Mouse (Mus musculus) thymus, adult 2 months (tissue): ENCODE measurements around the gene Pcsk5. TPM values are rescaled to one million over a fixed set of nuclear protein-coding genes. Genes with fewer than 3 reads are reported as not detected.

Source experiments
- DNase-seq: peaks from one replicate; pipeline ENCODE4 v3.0.0; 2021
- H3K27ac ChIP-seq: fragments of 200-500 bp; 2 replicates; pipeline ENCODE4 v1.5.1; 2012; ENCODE audit warnings: low read length, control low read depth; ENCODE audit not compliant: control insufficient read depth, insufficient read depth
- H3K27me3 ChIP-seq: fragments of 200-500 bp; 2 replicates; pipeline ENCODE4 v1.6.1; 2012; ENCODE audit warnings: mild to moderate bottlenecking, low read length, moderate library complexity, mixed read lengths; ENCODE audit not compliant: control insufficient read depth, insufficient read depth
- H3K36me3 ChIP-seq: fragments of 200-500 bp; 2 replicates; pipeline ENCODE4 v1.6.1; 2012; ENCODE audit warnings: mild to moderate bottlenecking, low read length, moderate library complexity; ENCODE audit not compliant: control insufficient read depth, insufficient read depth
- H3K4me1 ChIP-seq: fragments of 200-500 bp; replicated peaks from 2 replicates; pipeline ENCODE4 v1.6.1; 2012; ENCODE audit warnings: low read length; ENCODE audit not compliant: control insufficient read depth, insufficient read depth
- H3K4me3 ChIP-seq: fragments of 200-500 bp; 2 replicates; pipeline ENCODE4 v1.5.1; 2012; ENCODE audit warnings: mild to moderate bottlenecking, low read length, control low read depth, moderate library complexity; ENCODE audit not compliant: control insufficient read depth, insufficient read depth
- CTCF ChIP-seq: fragments of 200-500 bp; IDR thresholded peaks from 2 replicates; pipeline ENCODE4 v1.5.1; 2012; ENCODE audit warnings: mild to moderate bottlenecking, control low read depth, low read length, moderate library complexity, borderline replicate concordance; ENCODE audit not compliant: control insufficient read depth, poor library complexity, insufficient read depth; ENCODE audit errors: extremely low read depth
- POLR2A ChIP-seq: fragments of 200-500 bp; IDR thresholded peaks from 2 replicates; pipeline ENCODE4 v1.6.1; 2012; ENCODE audit warnings: mild to moderate bottlenecking, low read length, control low read depth, moderate library complexity; ENCODE audit not compliant: control insufficient read depth, poor library complexity, insufficient read depth; ENCODE audit errors: extremely low read depth
- WGBS: fragments of 180-500 bp; shearing (Covaris S2); methylation state at CpG from one replicate; pipeline ENCODE4 v1.1.7; 2018; 5-methylcytosine and 5-hydroxymethylcytosine counted together
- polyA plus RNA-seq: library from polyadenylated mRNA; depleted of rRNA; stranded (reverse); fragments of >200 nt; gene quantifications from 2 replicates; pipeline ENCODE4 v1.2.3, GENCODE M21; 2012

The Pcsk5 gene
- polyA plus RNA-seq, 1 experiment = 0.58 TPM

DNA sequence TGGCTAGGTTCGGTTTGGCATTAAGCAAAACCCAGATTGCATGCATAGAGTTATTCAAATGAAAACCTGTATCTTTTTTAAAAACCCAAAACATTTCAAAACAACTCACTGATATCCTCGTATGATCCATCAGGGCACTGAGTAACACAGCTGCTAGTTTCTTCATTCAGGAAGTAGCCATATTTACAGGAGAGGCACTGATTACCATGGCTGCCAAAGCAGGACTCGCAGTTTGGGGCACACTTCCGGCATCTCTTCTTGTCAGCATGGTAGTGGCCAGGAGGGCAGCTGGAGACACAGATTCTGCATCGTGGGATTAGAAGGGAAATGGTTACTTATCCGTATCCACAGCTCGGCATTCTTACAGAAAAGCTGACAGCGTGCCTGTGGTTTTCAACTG, 265.1 kb downstream of the Pcsk5 start:
- Histone ChIP-seq H3K27me3 (no peaks in the 10 kb centered on the region), H3K36me3 (no peaks in the 10 kb centered on the region), H3K4me1 (no peaks in the 10 kb centered on the region), H3K4me3 (no peak overlapping the region), H3K27ac (no peak overlapping the region)
- no peak for TF ChIP-seq CTCF
- no peak for TF ChIP-seq POLR2A
- WGBS = 97% methylated on average over 8 of the region's 8 CpGs
- DNase-seq = no peak

DNA sequence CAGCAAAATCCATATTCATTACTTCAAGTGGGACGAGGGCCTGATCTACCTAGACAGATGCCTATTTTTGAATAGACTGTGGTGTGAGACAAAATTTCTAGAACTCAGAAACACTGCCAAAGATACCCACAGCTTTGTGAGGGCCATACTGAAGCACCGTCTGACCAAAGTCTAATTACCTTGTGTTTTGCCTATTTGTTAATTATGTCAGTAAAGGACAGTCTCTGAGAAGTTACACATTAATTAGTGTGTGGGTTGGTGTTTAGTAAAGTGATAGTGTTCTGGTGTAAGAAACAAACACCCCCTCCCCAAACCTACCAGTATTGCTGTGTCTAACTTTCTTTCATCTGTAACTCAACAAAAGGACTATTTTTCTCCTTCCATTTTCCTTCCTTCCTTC, 266.5 kb downstream of the Pcsk5 start:
- TF ChIP-seq POLR2A (no peak), CTCF (no peak)
- Histone ChIP-seq H3K27me3 (no peaks in the 10 kb centered on the region), H3K4me3 (no peak overlapping the region), H3K4me1 (no peaks in the 10 kb centered on the region), H3K36me3 (no peaks in the 10 kb centered on the region), H3K27ac (no peak overlapping the region)
- DNase-seq = no peak
- 96% methylated on average over 2 of the region's 2 CpGs for WGBS

DNA sequence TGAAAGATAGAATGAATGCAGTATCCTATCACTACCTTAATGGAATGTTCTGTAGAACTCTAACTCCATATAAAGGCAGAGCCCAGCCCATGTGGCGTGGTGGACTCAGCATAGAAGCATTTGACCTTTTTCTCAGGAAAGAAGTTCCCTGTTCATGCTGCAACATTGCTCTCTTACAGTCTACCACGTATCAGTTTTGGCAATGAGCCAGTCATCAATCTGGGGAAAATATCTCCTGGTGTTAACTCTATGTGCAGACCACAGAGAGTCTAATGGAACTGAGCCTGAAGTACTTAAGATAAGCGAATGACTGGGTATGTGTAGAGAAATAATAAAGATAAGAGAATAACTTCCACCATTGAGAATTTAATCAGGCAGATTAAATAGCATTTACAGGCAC, 270.2 kb downstream of the Pcsk5 start:
- Histone ChIP-seq H3K27me3 (no peaks in the 10 kb centered on the region), H3K4me1 (no peaks in the 10 kb centered on the region), H3K27ac (no peak overlapping the region), H3K4me3 (no peak overlapping the region), H3K36me3 (no peaks in the 10 kb centered on the region)
- TF ChIP-seq CTCF = no peak
- no peak for TF ChIP-seq POLR2A
- DNase-seq = no peak
- WGBS = 80% methylated on average over 3 of the region's 3 CpGs

DNA sequence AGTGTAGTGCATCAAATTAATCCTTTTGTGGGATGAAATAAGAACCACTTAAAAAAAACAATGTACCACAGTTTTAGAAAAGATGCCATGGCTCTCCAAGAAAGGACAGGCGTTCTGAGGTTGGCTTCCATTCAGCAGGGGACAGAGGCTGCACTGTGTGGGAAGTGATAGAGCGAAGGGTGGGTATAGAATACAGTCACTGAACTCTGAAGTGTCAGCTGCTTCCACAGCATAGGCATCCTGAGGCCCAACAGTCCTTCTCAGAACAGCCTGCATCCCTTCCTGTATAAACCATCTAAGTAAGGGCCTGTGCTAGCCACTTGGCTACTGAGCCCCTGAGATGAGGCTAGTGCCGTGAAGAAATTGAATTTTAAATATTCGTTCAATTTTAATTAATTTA, 271.3 kb downstream of the Pcsk5 start:
- H3K4me3 ChIP-seq = no peak overlapping the region
- H3K36me3 ChIP-seq = no peaks in the 10 kb centered on the region
- no peaks in the 10 kb centered on the region for H3K4me1 ChIP-seq
- 88% methylated on average over 4 of the region's 4 CpGs for WGBS
- no peak overlapping the region for H3K27ac ChIP-seq
- DNase-seq = no peak
- TF ChIP-seq CTCF = no peak
- TF ChIP-seq POLR2A = no peak
- H3K27me3 ChIP-seq = no peaks in the 10 kb centered on the region

DNA sequence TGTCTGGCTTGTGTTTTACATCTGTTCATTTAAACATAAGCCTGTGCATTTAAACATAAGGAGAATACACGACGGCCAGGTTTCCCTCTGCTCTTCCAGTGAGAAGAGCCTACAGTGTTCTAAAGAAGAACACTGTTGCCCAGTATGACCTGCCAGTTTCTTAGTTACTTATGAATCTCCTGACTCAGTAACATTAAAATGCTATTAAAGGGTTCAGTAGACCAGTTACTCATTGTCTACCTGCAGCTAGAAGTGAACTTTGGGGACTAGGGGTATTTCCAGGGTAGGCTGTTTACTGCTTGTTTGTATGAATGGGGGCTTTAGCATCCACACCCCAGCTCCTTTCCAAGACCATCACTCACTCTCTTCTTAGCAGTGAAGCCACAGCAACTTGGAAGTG, 278.7 kb downstream of the Pcsk5 start:
- TF ChIP-seq CTCF (no peak), POLR2A (no peak)
- Histone ChIP-seq H3K4me3 (no peak overlapping the region), H3K36me3 (no peaks in the 10 kb centered on the region), H3K4me1 (no peaks in the 10 kb centered on the region), H3K27me3 (no peaks in the 10 kb centered on the region), H3K27ac (no peak overlapping the region)
- 95% methylated on average over 2 of the region's 2 CpGs for WGBS
- DNase-seq = no peak

DNA sequence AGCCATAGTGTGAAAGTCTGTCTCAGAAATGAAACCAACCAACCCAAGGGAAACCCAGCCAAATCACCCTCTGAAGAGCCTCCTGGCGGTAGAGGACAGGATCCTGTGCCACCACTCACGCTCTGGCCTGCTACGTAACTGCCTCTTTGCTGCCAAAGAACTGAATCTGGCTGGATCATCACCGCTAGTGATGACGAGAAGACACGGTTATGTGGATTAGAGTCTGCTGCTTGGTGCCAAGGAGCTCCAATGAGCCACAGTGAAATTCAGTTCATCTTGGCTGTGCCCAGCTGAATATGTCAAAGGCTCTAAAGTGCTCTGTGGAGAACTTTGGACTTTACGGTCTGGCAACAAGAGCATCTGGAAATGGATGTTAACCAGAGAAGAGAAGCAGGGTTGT, 282.3 kb downstream of the Pcsk5 start:
- Histone ChIP-seq H3K27me3 (no peaks in the 10 kb centered on the region), H3K4me3 (no peak overlapping the region), H3K4me1 (no peaks in the 10 kb centered on the region), H3K27ac (no peak overlapping the region), H3K36me3 (no peaks in the 10 kb centered on the region)
- DNase-seq = no peak
- no peak for TF ChIP-seq CTCF
- no peak for TF ChIP-seq POLR2A
- WGBS = 97% methylated on average over 7 of the region's 7 CpGs

DNA sequence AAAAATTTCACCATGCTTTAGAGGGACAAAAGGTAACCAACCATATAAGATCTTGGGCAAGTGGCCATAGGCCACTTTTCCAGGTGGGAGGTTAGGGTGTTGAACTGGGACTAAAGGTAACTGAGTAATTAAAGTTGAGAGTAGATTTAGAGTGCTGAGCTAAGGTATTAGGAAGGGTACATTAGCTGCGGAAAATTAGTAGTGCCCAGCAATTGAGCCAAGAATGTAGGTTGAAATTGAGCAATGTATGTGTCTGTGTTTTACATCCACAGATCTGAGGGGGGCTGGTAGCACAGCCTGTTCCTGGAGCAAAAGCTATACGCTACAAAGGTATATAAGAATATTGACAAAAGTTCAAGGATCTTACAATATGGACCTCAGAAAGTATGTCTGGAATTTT, 282.9 kb downstream of the Pcsk5 start:
- Histone ChIP-seq H3K4me1 (no peaks in the 10 kb centered on the region), H3K27me3 (no peaks in the 10 kb centered on the region), H3K27ac (no peak overlapping the region), H3K36me3 (no peaks in the 10 kb centered on the region), H3K4me3 (no peak overlapping the region)
- 93% methylated on average over 2 of the region's 2 CpGs for WGBS
- DNase-seq = no peak
- no peak for TF ChIP-seq CTCF
